In genomic region chr12:86725706-86726105, GRCm38 (mm10) we compare ENCODE assay signal across 8 mouse cellular contexts. TPM values are rescaled to one million over a fixed set of nuclear protein-coding genes. Genes with fewer than 3 reads are reported as not detected.
DNase-seq lines count a peak whose midpoint lies in the region; ATAC-seq and TF ChIP-seq lines count a peak whose summit lies in the region.

No protein-coding gene starts in this region.

- H3K27ac ChIP-seq in lung, embryonic 14.5 days (ENCODE audit: low read depth), result peak overlapping the region; percentile 58; the same call in 1 of the 2 replicates
- H3K27ac ChIP-seq in embryonic facial prominence, embryonic 13.5 days, result peak overlapping the region; percentile 75
- peak overlapping the region; percentile 66; the same call in 1 of the 2 replicates for H3K27ac ChIP-seq in limb, embryonic 13.5 days

- no peaks in the 10 kb centered on the region for H3K9me3 ChIP-seq in lung, embryonic 14.5 days (ENCODE audit: low read depth, low read length)
- no peaks in the 10 kb centered on the region for H3K9me3 ChIP-seq in embryonic facial prominence, embryonic 13.5 days
- no peaks in the 10 kb centered on the region for H3K9me3 ChIP-seq in limb, embryonic 13.5 days

- DNase-seq in adrenal gland, postnatal 36 days, result peak; percentile 2 to 6
- DNase-seq in adrenal gland, postnatal 4 days (ENCODE audit: low spot score in 2 of 2), result no peak
- DNase-seq in lung, embryonic 14.5 days, result peak; percentile 65
- no peak for DNase-seq in lung, postnatal 4 days
- peak; percentile 22 for DNase-seq in splenic B cell, adult 2 months (ENCODE audit: low read depth, low spot score)
- DNase-seq in urinary bladder, postnatal 4 days (ENCODE audit: low spot score in 2 of 2), result no peak

- H3K4me2 ChIP-seq in lung, embryonic 14.5 days, result peak overlapping the region; percentile 98
- peak overlapping the region; percentile 86 for H3K4me2 ChIP-seq in embryonic facial prominence, embryonic 13.5 days
- peak overlapping the region; percentile 89 for H3K4me2 ChIP-seq in limb, embryonic 13.5 days (replicated peaks)

- H3K4me3 ChIP-seq in lung, embryonic 14.5 days (ENCODE audit: low read depth, low read length), result peak overlapping the region; percentile 68
- peak overlapping the region; percentile 80 for H3K4me3 ChIP-seq in embryonic facial prominence, embryonic 13.5 days
- peak overlapping the region; percentile 68 for H3K4me3 ChIP-seq in limb, embryonic 13.5 days

- peak overlapping the region; percentile 64 for H3K9ac ChIP-seq in lung, embryonic 14.5 days
- peak overlapping the region; percentile 79 for H3K9ac ChIP-seq in embryonic facial prominence, embryonic 13.5 days
- peak overlapping the region; percentile 75 for H3K9ac ChIP-seq in limb, embryonic 13.5 days

- H3K4me1 ChIP-seq in lung, embryonic 14.5 days (ENCODE audit: insufficient read depth), result peaks cover 5% of the 10 kb centered on the region; the same call in 1 of the 2 replicates
- peaks cover 18% of the 10 kb centered on the region; the same call in 1 of the 2 replicates for H3K4me1 ChIP-seq in embryonic facial prominence, embryonic 13.5 days
- H3K4me1 ChIP-seq in limb, embryonic 13.5 days, result peaks cover 8% of the 10 kb centered on the region

- no peak for TF ChIP-seq CTCF in lung, embryonic 14.5 days (IDR thresholded peaks at IDR 0.05; ENCODE audit: low read depth)

- ATAC-seq in lung, embryonic 14.5 days (ENCODE audit: insufficient read depth), result peak; percentile 25; the same call in 1 of the 2 replicates
- ATAC-seq in embryonic facial prominence, embryonic 13.5 days (ENCODE audit: insufficient number of reproducible peaks, insufficient read depth, low FRiP score, low TSS enrichment, low read depth), result no peak
- peak; percentile 26; the same call in 1 of the 2 replicates for ATAC-seq in limb, embryonic 13.5 days (ENCODE audit: low FRiP score, low read depth)

- WGBS in lung, embryonic 14.5 days, result 0% methylated on average over 19 of the region's 19 CpGs
- WGBS in embryonic facial prominence, embryonic 13.5 days, result 0% methylated on average over 19 of the region's 19 CpGs
- WGBS in limb, embryonic 13.5 days, result under 1% methylated on average over 19 of the region's 19 CpGs

- no peaks in the 10 kb centered on the region for H3K27me3 ChIP-seq in lung, embryonic 14.5 days (ENCODE audit: insufficient read depth, low read length)
- H3K27me3 ChIP-seq in embryonic facial prominence, embryonic 13.5 days, result no peaks in the 10 kb centered on the region
- no peaks in the 10 kb centered on the region for H3K27me3 ChIP-seq in limb, embryonic 13.5 days
- H3K27me3 ChIP-seq in splenic B cell, adult 2 months (ENCODE audit: control insufficient read depth, insufficient read depth, low read length, poor library complexity, severe bottlenecking), result no peaks in the 10 kb centered on the region; the same call in 1 of the 2 replicates

- no peaks in the 10 kb centered on the region for H3K36me3 ChIP-seq in lung, embryonic 14.5 days (ENCODE audit: insufficient read depth)
- H3K36me3 ChIP-seq in embryonic facial prominence, embryonic 13.5 days, result peaks cover 6% of the 10 kb centered on the region; the same call in 1 of the 2 replicates
- peaks cover 6% of the 10 kb centered on the region; the same call in 1 of the 2 replicates for H3K36me3 ChIP-seq in limb, embryonic 13.5 days
- H3K36me3 ChIP-seq in splenic B cell, adult 2 months (ENCODE audit: control insufficient read depth, insufficient read depth, low read length, poor library complexity, severe bottlenecking), result no peaks in the 10 kb centered on the region; the same call in 1 of the 2 replicates

RNA-seq across cellular contexts. Expression of gene Angel1, which starts 0.6 kb away (rescaled TPM):
- total RNA-seq in adrenal gland, postnatal 36 days (2021), result 1 to 10 TPM; 3.1 to 3.9 TPM
- total RNA-seq in adrenal gland, postnatal 4 days (2021), result 1 to 10 TPM; 4.4 to 4.6 TPM
- 14.3 and 15.1 TPM in 2 replicates for polyA plus RNA-seq in lung, embryonic 14.5 days (2014; fragmentation: Nextera tagmentation; extraction: Ambion mirVana)
- polyA plus RNA-seq in embryonic facial prominence, embryonic 13.5 days (2015; fragmentation: Nextera tagmentation; extraction: Ambion mirVana), result 9.8 and 10.9 TPM in 2 replicates
- polyA plus RNA-seq in limb, embryonic 13.5 days (2015; fragmentation: Nextera tagmentation; extraction: Ambion mirVana), result 10.6 and 11.0 TPM in 2 replicates

RNA-seq across cellular contexts. Expression of gene Lrrc74a, which starts 8.5 kb away (rescaled TPM):
- not detected for total RNA-seq in adrenal gland, postnatal 36 days (2021)
- not detected for total RNA-seq in adrenal gland, postnatal 4 days (2021)
- not detected in 2 replicates for polyA plus RNA-seq in lung, embryonic 14.5 days (2014; fragmentation: Nextera tagmentation; extraction: Ambion mirVana)
- not detected in 2 replicates for polyA plus RNA-seq in embryonic facial prominence, embryonic 13.5 days (2015; fragmentation: Nextera tagmentation; extraction: Ambion mirVana)
- polyA plus RNA-seq in limb, embryonic 13.5 days (2015; fragmentation: Nextera tagmentation; extraction: Ambion mirVana), result not detected in 2 replicates

RNA-seq across cellular contexts. Expression of gene Vash1, which starts 47.2 kb away (rescaled TPM):
- total RNA-seq in adrenal gland, postnatal 36 days (2021), result 1 to 10 TPM; 3.9 to 6.9 TPM
- total RNA-seq in adrenal gland, postnatal 4 days (2021), result 10 to 100 TPM; 22.0 to 24.4 TPM
- 12.7 and 14.2 TPM in 2 replicates for polyA plus RNA-seq in lung, embryonic 14.5 days (2014; fragmentation: Nextera tagmentation; extraction: Ambion mirVana)
- polyA plus RNA-seq in embryonic facial prominence, embryonic 13.5 days (2015; fragmentation: Nextera tagmentation; extraction: Ambion mirVana), result 10.9 and 13.1 TPM in 2 replicates
- polyA plus RNA-seq in limb, embryonic 13.5 days (2015; fragmentation: Nextera tagmentation; extraction: Ambion mirVana), result 13.2 and 13.9 TPM in 2 replicates

Comparison
In these comparisons a context has a peak if more than half of its experiments do, and no peak if none do; other contexts are left out.
1. DNase-seq: peak in adrenal gland, postnatal 36 days (2 of 2), lung, embryonic 14.5 days (single experiment) and splenic B cell, adult 2 months (single experiment); none in adrenal gland, postnatal 4 days (0 of 2), lung, postnatal 4 days (0 of 2) and urinary bladder, postnatal 4 days (0 of 2).
2. Peak in every context shown above with its lines, with median percentiles within 50 percentile points of each other: H3K27ac ChIP-seq, H3K4me2 ChIP-seq, H3K4me3 ChIP-seq and H3K9ac ChIP-seq.